Mouse (Mus musculus): Measurements from ENCODE around the gene 1300017J02Rik. TPM values are rescaled to one million over a fixed set of nuclear protein-coding genes. Genes with fewer than 3 reads are reported as not detected.

Gene 1300017J02Rik
- polyA plus RNA-seq (2012; rRNA removed; ENCODE audit: low replicate concordance), result 0.09 and 0.40 TPM in 2 replicates

DNA sequence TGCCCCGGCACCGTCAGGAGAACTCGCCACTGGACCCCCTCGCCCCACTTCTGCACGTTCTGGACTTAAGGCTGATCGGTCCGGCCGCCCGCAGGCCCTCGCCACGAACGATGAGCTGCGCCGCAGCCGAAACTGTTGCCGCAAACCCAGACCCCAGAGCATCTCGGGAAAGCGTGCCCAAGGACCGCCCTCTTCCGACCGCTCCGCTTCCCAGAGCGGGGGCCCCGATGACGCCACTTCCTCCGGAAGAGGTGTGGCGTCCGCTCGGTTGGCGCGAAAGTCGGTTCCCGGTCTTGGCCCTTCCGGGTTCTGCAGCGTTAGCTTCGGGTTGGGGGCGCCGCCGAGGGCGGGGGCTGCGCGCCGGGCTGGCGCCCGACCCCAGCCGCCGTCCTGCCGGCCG is at the start of gene 1300017J02Rik, which contains the start of gene Topbp1:
TSS of gene 1300017J02Rik (minus strand) at position 156 of the 400 bp plus-strand sequence.
TSS of gene Topbp1 (plus strand) at position 289 of the 400 bp plus-strand sequence.

GRCm38 (mm10) chr9:103230151-103230951 is 74.5 kb downstream of the 1300017J02Rik start, which contains the start of the genes Gm20425 and Trf:
Gm20425 (minus strand) TSS chr9:103230307.
Trf (minus strand) TSS chr9:103230444.

DNA sequence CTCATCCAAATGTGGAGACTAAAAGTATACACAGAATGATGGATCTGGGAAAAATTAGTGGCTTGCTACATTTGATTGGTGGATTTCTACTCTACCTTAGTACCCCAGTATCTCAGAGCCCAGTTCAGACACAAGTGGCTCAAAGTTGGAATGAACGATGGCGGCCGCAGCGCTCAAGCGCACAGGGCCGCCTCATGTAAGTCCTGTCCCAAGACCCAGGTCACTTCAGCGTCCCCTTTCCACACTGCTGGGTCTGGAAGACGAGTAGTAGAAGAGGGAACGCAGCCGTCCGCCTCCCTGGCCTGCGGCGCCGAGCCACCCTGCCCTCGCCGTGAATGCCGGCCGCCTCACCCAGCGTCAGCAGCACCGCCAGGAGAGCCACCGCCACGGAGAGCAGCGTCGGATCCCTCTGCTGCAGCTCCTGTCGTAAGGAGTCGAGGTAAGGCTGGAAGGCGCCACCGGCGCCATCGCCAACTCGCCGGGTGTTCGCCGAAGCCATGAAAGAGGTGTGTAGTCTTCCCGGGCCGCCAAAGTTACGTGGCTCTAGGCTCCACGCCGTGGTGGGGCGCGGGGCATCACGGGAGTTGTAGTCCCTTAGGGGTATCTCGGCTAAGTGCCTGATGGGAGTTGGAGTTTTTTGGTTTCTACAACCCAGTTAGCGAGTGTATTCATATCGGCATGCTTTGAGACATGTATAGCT is 103.2 kb downstream of the 1300017J02Rik start, which contains the start of gene Srprb:
TSS of gene Srprb (minus strand) at position 577 of the 700 bp plus-strand sequence.

Other genes with a start within 250 kb of the 1300017J02Rik start
- gene Rab6b, start 193.3 kb downstream of the 1300017J02Rik start, polyA plus RNA-seq (2012; rRNA removed; ENCODE audit: low replicate concordance), result 3.7 and 7.1 TPM in 2 replicates
- gene Srprb, start 102.9 kb downstream of the 1300017J02Rik start, polyA plus RNA-seq (2012; rRNA removed; ENCODE audit: low replicate concordance), result 52.4 and 58.5 TPM in 2 replicates
- 0.18 TPM in 1 of 2 replicates, not detected in the other for gene Gm20425, start 74.8 kb downstream of the 1300017J02Rik start, polyA plus RNA-seq (2012; rRNA removed; ENCODE audit: low replicate concordance)
- gene Trf, start 74.6 kb downstream of the 1300017J02Rik start, polyA plus RNA-seq (2012; rRNA removed; ENCODE audit: low replicate concordance), result 1,343 and 2,359 TPM in 2 replicates
- 8.5 and 15.3 TPM in 2 replicates for gene Topbp1, start 133 bp upstream of the 1300017J02Rik start, polyA plus RNA-seq (2012; rRNA removed; ENCODE audit: low replicate concordance)
- gene Cdv3, start 60.8 kb upstream of the 1300017J02Rik start, polyA plus RNA-seq (2012; rRNA removed; ENCODE audit: low replicate concordance), result 24.6 and 41.8 TPM in 2 replicates
- 0.35 TPM in 1 of 2 replicates, not detected in the other for gene Bfsp2, start 175.3 kb upstream of the 1300017J02Rik start, polyA plus RNA-seq (2012; rRNA removed; ENCODE audit: low replicate concordance)